8 mouse cellular contexts compared by ENCODE assay signal in genomic region chr9:114912680-114913649, GRCm38 (mm10). TPM values are rescaled to one million over a fixed set of nuclear protein-coding genes. Genes with fewer than 3 reads are reported as not detected.
A peak's percentile ranks its signal among the peaks of the same experiment; 100 is the strongest.
DNase-seq lines count a peak whose midpoint lies in the region; ATAC-seq and TF ChIP-seq lines count a peak whose summit lies in the region.

No protein-coding gene starts in this region.

- H3K27ac ChIP-seq in forebrain, embryonic 10.5 days: no peak overlapping the region
- H3K27ac ChIP-seq in forebrain, embryonic 12.5 days: no peak overlapping the region
- H3K27ac ChIP-seq in bone marrow, adult 2 months (ENCODE audit: control insufficient read depth, insufficient read depth, low read depth, low read length, poor library complexity): no peak overlapping the region
- H3K27ac ChIP-seq in hindbrain, embryonic 11.5 days (ENCODE audit: low read depth, low read length): no peak overlapping the region

- WGBS in forebrain, embryonic 10.5 days: 63% methylated on average over 18 of the region's 18 CpGs
- WGBS in forebrain, embryonic 12.5 days: 59% methylated on average over 18 of the region's 18 CpGs
- WGBS in bone marrow, adult 2 months: 64% methylated on average over 18 of the region's 18 CpGs
- WGBS in hindbrain, embryonic 11.5 days: 59% methylated on average over 18 of the region's 18 CpGs

- TF ChIP-seq POLR2A in bone marrow, adult 2 months (IDR thresholded peaks at IDR 0.05; ENCODE audit: borderline replicate concordance, control insufficient read depth, low read depth, low read length): no peak

- no peaks in the 10 kb centered on the region for H3K27me3 ChIP-seq in forebrain, embryonic 10.5 days (ENCODE audit: poor library complexity, severe bottlenecking)
- no peaks in the 10 kb centered on the region for H3K27me3 ChIP-seq in forebrain, embryonic 12.5 days
- H3K27me3 ChIP-seq in hindbrain, embryonic 11.5 days (ENCODE audit: control insufficient read depth, insufficient read depth, low read length): no peaks in the 10 kb centered on the region

- no peak overlapping the region for H3K9ac ChIP-seq in forebrain, embryonic 12.5 days
- H3K9ac ChIP-seq in hindbrain, embryonic 11.5 days (ENCODE audit: low read depth, low read length): no peak overlapping the region

- H3K4me3 ChIP-seq in forebrain, embryonic 10.5 days: no peak overlapping the region
- H3K4me3 ChIP-seq in forebrain, embryonic 12.5 days (replicated peaks): no peak overlapping the region
- H3K4me3 ChIP-seq in bone marrow, adult 2 months (replicated peaks; ENCODE audit: control insufficient read depth, low read depth, low read length): no peak overlapping the region
- H3K4me3 ChIP-seq in hindbrain, embryonic 11.5 days (ENCODE audit: low read depth, low read length): no peak overlapping the region

- no peak overlapping the region for H3K4me2 ChIP-seq in forebrain, embryonic 12.5 days
- no peak overlapping the region for H3K4me2 ChIP-seq in hindbrain, embryonic 11.5 days (replicated peaks; ENCODE audit: low read depth, low read length)

- H3K36me3 ChIP-seq in forebrain, embryonic 10.5 days (replicated peaks): peaks cover 37% of the 10 kb centered on the region
- H3K36me3 ChIP-seq in forebrain, embryonic 12.5 days (replicated peaks): peaks cover 18% of the 10 kb centered on the region
- H3K36me3 ChIP-seq in hindbrain, embryonic 11.5 days (ENCODE audit: control insufficient read depth, insufficient read depth, low read length): no peaks in the 10 kb centered on the region

- peak; percentile 57 for TF ChIP-seq CTCF in bone marrow, adult 2 months (IDR thresholded peaks at IDR 0.05; ENCODE audit: control insufficient read depth, insufficient read depth, low read length)

- DNase-seq in forebrain, embryonic 10.5 days (ENCODE audit: extremely low spot score, low spot score): peak; percentile 68
- peak; percentile 40 for DNase-seq in fibroblast of lung, adult 2 months (ENCODE audit: low read depth)
- peak; percentile 90 for DNase-seq in hindbrain, embryonic 11.5 days (ENCODE audit: low spot score)
- peak; percentile 67 to 84 for DNase-seq in layer of hippocampus, postnatal 36 days
- peak; percentile 33 to 72 for DNase-seq in spleen, postnatal 10 days (ENCODE audit: low spot score in 2 of 2)

- H3K4me1 ChIP-seq in forebrain, embryonic 10.5 days: no peaks in the 10 kb centered on the region
- no peaks in the 10 kb centered on the region for H3K4me1 ChIP-seq in forebrain, embryonic 12.5 days
- H3K4me1 ChIP-seq in bone marrow, adult 2 months (ENCODE audit: control insufficient read depth, insufficient read depth, low read length): no peaks in the 10 kb centered on the region
- H3K4me1 ChIP-seq in hindbrain, embryonic 11.5 days (replicated peaks; ENCODE audit: control insufficient read depth, insufficient read depth, low read length): no peaks in the 10 kb centered on the region

- ATAC-seq in forebrain, embryonic 12.5 days (ENCODE audit: low FRiP score): no peak
- peak; percentile 33; the same call in 1 of the 2 replicates for ATAC-seq in hindbrain, embryonic 11.5 days (ENCODE audit: low FRiP score)
- ATAC-seq in megakaryocyte, adult 5-6 weeks (ENCODE audit: poor library complexity, severe bottlenecking): peak; percentile 66; the same call in 1 of the 2 replicates

- no peaks in the 10 kb centered on the region for H3K9me3 ChIP-seq in forebrain, embryonic 10.5 days
- H3K9me3 ChIP-seq in forebrain, embryonic 12.5 days: no peaks in the 10 kb centered on the region
- H3K9me3 ChIP-seq in hindbrain, embryonic 11.5 days (ENCODE audit: control insufficient read depth, low read length): no peaks in the 10 kb centered on the region

RNA-seq across cellular contexts. Expression of gene Gpd1l, which starts 20.8 kb away (rescaled TPM):
- polyA plus RNA-seq in forebrain, embryonic 10.5 days (2016; fragmentation: Nextera tagmentation; extraction: Ambion mirVana): 13.2 and 14.6 TPM in 2 replicates
- polyA plus RNA-seq in forebrain, embryonic 12.5 days (2016; fragmentation: Nextera tagmentation; extraction: Ambion mirVana): 13.9 and 14.5 TPM in 2 replicates
- 12.3 and 14.6 TPM in 2 replicates for polyA plus RNA-seq in bone marrow, adult 2 months (2011; ENCODE audit: insufficient read depth, insufficient read length, low replicate concordance, missing spikeins)
- 9.8 and 10.7 TPM in 2 replicates for polyA plus RNA-seq in hindbrain, embryonic 11.5 days (2014; fragmentation: Nextera tagmentation; extraction: Ambion mirVana)
- total RNA-seq in layer of hippocampus, postnatal 36 days (2021): 10 to 100 TPM; 76.8 to 81.3 TPM
- 14.5 and 19.4 TPM in 2 replicates for total RNA-seq in megakaryocyte, adult 5-6 weeks (2015)
- total RNA-seq in megakaryocyte, adult 5-6 weeks (2017): 21.8 and 22.5 TPM in 2 replicates

Comparison
In these comparisons a context has a peak if more than half of its experiments do, and no peak if none do; other contexts are left out.
1. DNase-seq: peak in every context shown above with its lines; median percentile 90 in hindbrain, embryonic 11.5 days; 76 in layer of hippocampus, postnatal 36 days; 68 in forebrain, embryonic 10.5 days; 52 in spleen, postnatal 10 days; 40 in fibroblast of lung, adult 2 months.